9 mouse cellular contexts compared by ENCODE assay signal in genomic region chr15:98791771-98792170, GRCm38 (mm10). TPM values are rescaled to one million over a fixed set of nuclear protein-coding genes. Genes with fewer than 3 reads are reported as not detected.
DNase-seq lines count a peak whose midpoint lies in the region; ATAC-seq and TF ChIP-seq lines count a peak whose summit lies in the region.
"Had no signal": no experiment of that assay in that cellular context is flagged by ENCODE, and none has a peak within 500 bp of the region (broad histone marks: within the 10 kb centered on the region; RNA-seq: fewer than 3 reads in every experiment).

No protein-coding gene starts in this region.

- no peak for ATAC-seq in heart, postnatal 0 days (ENCODE audit: insufficient read depth, low read depth)
- ATAC-seq in midbrain, embryonic 15.5 days (replicated peaks), result no peak

- no peak overlapping the region for H3K9ac ChIP-seq in heart, postnatal 0 days (replicated peaks; ENCODE audit: low read depth, low read length)
- no peak overlapping the region for H3K9ac ChIP-seq in heart, adult 2 months (ENCODE audit: low read depth, low read length)
- H3K9ac ChIP-seq in midbrain, embryonic 15.5 days, result no peak overlapping the region

- H3K79me2 ChIP-seq in heart, adult 2 months (replicated peaks; ENCODE audit: control insufficient read depth, insufficient read depth, low read length), result no peaks in the 10 kb centered on the region

- peaks cover 21% of the 10 kb centered on the region for H3K4me1 ChIP-seq in heart, postnatal 0 days (ENCODE audit: control insufficient read depth, insufficient read depth)
- H3K4me1 ChIP-seq in heart, adult 2 months (ENCODE audit: control insufficient read depth, insufficient read depth, low read length), result peaks cover 8% of the 10 kb centered on the region
- H3K4me1 ChIP-seq in hindbrain, embryonic 10.5 days (replicated peaks), result peaks cover 67% of the 10 kb centered on the region
- peaks cover 41% of the 10 kb centered on the region for H3K4me1 ChIP-seq in midbrain, embryonic 15.5 days

- H3K27ac ChIP-seq in heart, postnatal 0 days (ENCODE audit: low read depth), result no peak overlapping the region
- no peak overlapping the region for H3K27ac ChIP-seq in heart, adult 2 months
- H3K27ac ChIP-seq in hindbrain, embryonic 10.5 days, result peak overlapping the region; percentile 4; the same call in 1 of the 2 replicates
- H3K27ac ChIP-seq in midbrain, embryonic 15.5 days, result no peak overlapping the region

- H3K36me3 ChIP-seq in heart, postnatal 0 days (replicated peaks; ENCODE audit: control insufficient read depth, insufficient read depth, low read length), result no peaks in the 10 kb centered on the region
- no peaks in the 10 kb centered on the region for H3K36me3 ChIP-seq in heart, adult 2 months (ENCODE audit: control insufficient read depth, insufficient read depth, low read length)
- H3K36me3 ChIP-seq in hindbrain, embryonic 10.5 days, result no peaks in the 10 kb centered on the region
- H3K36me3 ChIP-seq in midbrain, embryonic 15.5 days (replicated peaks), result no peaks in the 10 kb centered on the region

- H3K4me2 ChIP-seq in heart, postnatal 0 days (ENCODE audit: low read depth, low read length), result 0 out of 2 replicates have a peak overlapping the region, but pooled peaks have one; percentile 53
- 0 out of 2 replicates have a peak overlapping the region, but pooled peaks have one; percentile 21 for H3K4me2 ChIP-seq in midbrain, embryonic 15.5 days

- no peak for TF ChIP-seq POLR2A in heart, adult 2 months (IDR thresholded peaks at IDR 0.05; ENCODE audit: insufficient read depth, low read depth, low read length)

- 2% methylated on average over 23 of the region's 23 CpGs for WGBS in heart, postnatal 0 days
- WGBS in heart, adult 2 months, result 2% methylated on average over 23 of the region's 23 CpGs
- under 1% methylated on average over 23 of the region's 23 CpGs for WGBS in hindbrain, embryonic 10.5 days
- under 1% methylated on average over 23 of the region's 23 CpGs for WGBS in midbrain, embryonic 15.5 days

- no peak for TF ChIP-seq EP300 in heart, postnatal 0 days (IDR thresholded peaks at IDR 0.05; ENCODE audit: low read depth)
- no peak for TF ChIP-seq EP300 in heart, adult 2 months (IDR thresholded peaks at IDR 0.05; ENCODE audit: insufficient read depth, low read depth, low read length)

- intact Hi-C loops in heart, adult 2 months (cut with DNase I), result no loop called here

- H3K4me3 ChIP-seq in heart, postnatal 0 days (ENCODE audit: low read depth, low read length), result peak overlapping the region; percentile 35
- H3K4me3 ChIP-seq in heart, adult 2 months, result no peak overlapping the region
- H3K4me3 ChIP-seq in hindbrain, embryonic 10.5 days, result peak overlapping the region; percentile 45
- no peak overlapping the region; the same call in 1 of the 2 replicates for H3K4me3 ChIP-seq in midbrain, embryonic 15.5 days

- no peak for DNase-seq in heart, postnatal 0 days (ENCODE audit: low spot score)
- no peak for DNase-seq in heart, adult 2 months
- peak; percentile 55 for DNase-seq in R1 (ENCODE audit: low read depth, low spot score)
- DNase-seq in hindbrain, embryonic 10.5 days (ENCODE audit: low spot score), result no peak
- no peak for DNase-seq in c-Kit-positive CD71-positive TER-119-positive erythroid progenitor cells, embryonic 14.5 days (ENCODE audit: low spot score)
- no peak for DNase-seq in natural killer cell, adult 2 months (ENCODE audit: low spot score in 2 of 2)
- DNase-seq: kidney, postnatal 14 days; lung, adult 2 months had no signal

- no peaks in the 10 kb centered on the region for H3K9me3 ChIP-seq in heart, postnatal 0 days (replicated peaks; ENCODE audit: control insufficient read depth, low read length)
- H3K9me3 ChIP-seq in hindbrain, embryonic 10.5 days, result no peaks in the 10 kb centered on the region
- H3K9me3 ChIP-seq in midbrain, embryonic 15.5 days, result no peaks in the 10 kb centered on the region

- peaks cover 97% of the 10 kb centered on the region for H3K27me3 ChIP-seq in heart, postnatal 0 days (ENCODE audit: control insufficient read depth, insufficient read depth, low read length)
- peaks cover 35% of the 10 kb centered on the region for H3K27me3 ChIP-seq in heart, adult 2 months (ENCODE audit: control insufficient read depth, insufficient read depth, low read length)
- peaks cover 100% of the 10 kb centered on the region for H3K27me3 ChIP-seq in hindbrain, embryonic 10.5 days (ENCODE audit: insufficient read depth, poor library complexity, severe bottlenecking)
- H3K27me3 ChIP-seq in midbrain, embryonic 15.5 days (replicated peaks), result peaks cover 99% of the 10 kb centered on the region

- TF ChIP-seq CTCF in heart, postnatal 0 days (IDR thresholded peaks at IDR 0.05; ENCODE audit: low read depth), result no peak
- no peak for TF ChIP-seq CTCF in heart, adult 2 months (IDR thresholded peaks at IDR 0.05)

RNA-seq across cellular contexts. Expression of gene Wnt1, which starts 2.1 kb away (rescaled TPM):
- not detected in 2 replicates for total RNA-seq in heart, postnatal 0 days (2014; rRNA removed; ENCODE audit: low replicate concordance)
- not detected in 2 replicates for polyA plus RNA-seq in heart, postnatal 0 days (2015; fragmentation: Nextera tagmentation; extraction: Ambion mirVana)
- not detected for total RNA-seq in heart, adult 2 months (2021)
- polyA plus RNA-seq in heart, adult 2 months (2012; rRNA removed), result not detected in 2 replicates
- 13.7 and 13.8 TPM in 2 replicates for polyA plus RNA-seq in hindbrain, embryonic 10.5 days (2016; fragmentation: Nextera tagmentation; extraction: Ambion mirVana)
- polyA plus RNA-seq in midbrain, embryonic 15.5 days (2015; fragmentation: Nextera tagmentation; extraction: Ambion mirVana), result 2.0 and 2.9 TPM in 2 replicates
- polyA plus RNA-seq: lung, adult 2 months had no signal

RNA-seq across cellular contexts. Expression of gene Wnt10b, which starts 13.8 kb away (rescaled TPM):
- total RNA-seq in heart, postnatal 0 days (2014; rRNA removed; ENCODE audit: low replicate concordance), result not detected in 2 replicates
- 0.07 TPM in 1 of 2 replicates, not detected in the other for polyA plus RNA-seq in heart, postnatal 0 days (2015; fragmentation: Nextera tagmentation; extraction: Ambion mirVana)
- total RNA-seq in heart, adult 2 months (2021), result under 1 TPM; 0.20 to 0.29 TPM
- 0.23 and 0.70 TPM in 2 replicates for polyA plus RNA-seq in heart, adult 2 months (2012; rRNA removed)
- polyA plus RNA-seq in hindbrain, embryonic 10.5 days (2016; fragmentation: Nextera tagmentation; extraction: Ambion mirVana), result 0.21 and 0.44 TPM in 2 replicates
- 0.17 TPM in 1 of 2 replicates, not detected in the other for polyA plus RNA-seq in midbrain, embryonic 15.5 days (2015; fragmentation: Nextera tagmentation; extraction: Ambion mirVana)

RNA-seq across cellular contexts. Expression of gene Ddn, which starts 17.5 kb away (rescaled TPM):
- total RNA-seq in heart, postnatal 0 days (2014; rRNA removed; ENCODE audit: low replicate concordance), result 1.4 and 1.9 TPM in 2 replicates
- polyA plus RNA-seq in heart, postnatal 0 days (2015; fragmentation: Nextera tagmentation; extraction: Ambion mirVana), result 0.11 TPM in 2 replicates
- under 1 TPM; 0.45 to 0.50 TPM for total RNA-seq in heart, adult 2 months (2021)
- 0.12 and 0.23 TPM in 2 replicates for polyA plus RNA-seq in heart, adult 2 months (2012; rRNA removed)
- 0.21 and 0.56 TPM in 2 replicates for polyA plus RNA-seq in hindbrain, embryonic 10.5 days (2016; fragmentation: Nextera tagmentation; extraction: Ambion mirVana)
- 0.52 and 0.81 TPM in 2 replicates for polyA plus RNA-seq in midbrain, embryonic 15.5 days (2015; fragmentation: Nextera tagmentation; extraction: Ambion mirVana)

RNA-seq across cellular contexts. Expression of gene Arf3, which starts 28.8 kb away (rescaled TPM):
- 27.6 and 28.7 TPM in 2 replicates for total RNA-seq in heart, postnatal 0 days (2014; rRNA removed; ENCODE audit: low replicate concordance)
- polyA plus RNA-seq in heart, postnatal 0 days (2015; fragmentation: Nextera tagmentation; extraction: Ambion mirVana), result 15.9 and 17.3 TPM in 2 replicates
- total RNA-seq in heart, adult 2 months (2021), result 10 to 100 TPM; 18.9 to 20.0 TPM
- 30.6 and 41.0 TPM in 2 replicates for polyA plus RNA-seq in heart, adult 2 months (2012; rRNA removed)
- 42.6 and 45.1 TPM in 2 replicates for polyA plus RNA-seq in hindbrain, embryonic 10.5 days (2016; fragmentation: Nextera tagmentation; extraction: Ambion mirVana)
- 103 and 106 TPM in 2 replicates for polyA plus RNA-seq in midbrain, embryonic 15.5 days (2015; fragmentation: Nextera tagmentation; extraction: Ambion mirVana)

RNA-seq across cellular contexts. Expression of gene Prkag1, which starts 39.5 kb away (rescaled TPM):
- 115 and 134 TPM in 2 replicates for total RNA-seq in heart, postnatal 0 days (2014; rRNA removed; ENCODE audit: low replicate concordance)
- polyA plus RNA-seq in heart, postnatal 0 days (2015; fragmentation: Nextera tagmentation; extraction: Ambion mirVana), result 113 and 114 TPM in 2 replicates
- 100 to 1,000 TPM; 104 to 114 TPM for total RNA-seq in heart, adult 2 months (2021)
- 95.7 and 200 TPM in 2 replicates for polyA plus RNA-seq in heart, adult 2 months (2012; rRNA removed)
- 88.7 and 89.0 TPM in 2 replicates for polyA plus RNA-seq in hindbrain, embryonic 10.5 days (2016; fragmentation: Nextera tagmentation; extraction: Ambion mirVana)
- polyA plus RNA-seq in midbrain, embryonic 15.5 days (2015; fragmentation: Nextera tagmentation; extraction: Ambion mirVana), result 72.7 and 84.7 TPM in 2 replicates

Comparison
In these comparisons a context has a peak if more than half of its experiments do, and no peak if none do; other contexts are left out.
1. H3K4me3 ChIP-seq: peak in heart, postnatal 0 days (single experiment) and hindbrain, embryonic 10.5 days (single experiment); none in heart, adult 2 months (single experiment) and midbrain, embryonic 15.5 days (single experiment).